Mouse (Mus musculus) mammary gland, adult 2 months (tissue): ENCODE data around the gene Clec5a. TPM values are rescaled to one million over a fixed set of nuclear protein-coding genes. Genes with fewer than 3 reads are reported as not detected.

Experiments
- polyA plus RNA-seq: library from polyadenylated mRNA; depleted of rRNA; stranded (reverse); fragments of >200 nt; gene quantifications from 2 replicates; pipeline ENCODE4 v1.2.3, GENCODE M21; 2012; ENCODE audit warnings: low replicate concordance; rRNA removed

The Clec5a gene
- polyA plus RNA-seq, result 0.68 and 0.72 TPM in 2 replicates

GRCm38 (mm10) chr6:40585645-40586044, at the start of gene Clec5a:
Gene Clec5a (minus strand): TSS chr6:40585821.

GRCm38 (mm10) chr6:40628406-40629000, 42.9 kb upstream of the Clec5a start, which contains the start of gene Mgam:
Gene Mgam (plus strand): TSS chr6:40628831.

GRCm38 (mm10) chr6:40613260-40613852, 27.7 kb upstream of the Clec5a start, which contains the start of gene Tas2r138:
Gene Tas2r138 (minus strand): TSS chr6:40613310.

GRCm38 (mm10) chr6:40569187-40569586, 16.4 kb downstream of the Clec5a start, which contains the start of gene Olfr460:
Gene Olfr460 (plus strand): TSS chr6:40569487.

GRCm38 (mm10) chr6:40554950-40555349, 30.7 kb downstream of the Clec5a start, which contains the start of gene Olfr461:
Gene Olfr461 (minus strand): TSS chr6:40555050.

Other genes starting within 250 kb of the Clec5a start
- gene E330009J07Rik, start 149.7 kb downstream of the Clec5a start, polyA plus RNA-seq, result 4.6 and 6.7 TPM in 2 replicates
- not detected in 2 replicates for gene Wee2, start 146.7 kb downstream of the Clec5a start, polyA plus RNA-seq
- 8.2 and 9.5 TPM in 2 replicates for gene Ssbp1, start 114.5 kb downstream of the Clec5a start, polyA plus RNA-seq
- gene Tas2r137, start 94.6 kb downstream of the Clec5a start, polyA plus RNA-seq, result not detected in 2 replicates
- gene Tas2r108, start 92.3 kb downstream of the Clec5a start, polyA plus RNA-seq, result 0.11 TPM in 1 of 2 replicates, not detected in the other
- gene Prss37, start 66.3 kb downstream of the Clec5a start, polyA plus RNA-seq, result not detected in 2 replicates
- not detected in 2 replicates for gene Olfr461, start 30.8 kb downstream of the Clec5a start, polyA plus RNA-seq
- gene Olfr460, start 16.3 kb downstream of the Clec5a start, polyA plus RNA-seq, result not detected in 2 replicates
- gene Tas2r138, start 27.5 kb upstream of the Clec5a start, polyA plus RNA-seq, result not detected in 2 replicates
- gene Mgam, start 43.0 kb upstream of the Clec5a start, polyA plus RNA-seq, result 0.17 and 0.20 TPM in 2 replicates